Mouse (Mus musculus): ENCODE data around the gene Slc25a45. TPM values are rescaled to one million over a fixed set of nuclear protein-coding genes. Genes with fewer than 3 reads are reported as not detected.

The Slc25a45 gene
- 3.2 TPM in 2 replicates for polyA plus RNA-seq (2012; rRNA removed)

DNA sequence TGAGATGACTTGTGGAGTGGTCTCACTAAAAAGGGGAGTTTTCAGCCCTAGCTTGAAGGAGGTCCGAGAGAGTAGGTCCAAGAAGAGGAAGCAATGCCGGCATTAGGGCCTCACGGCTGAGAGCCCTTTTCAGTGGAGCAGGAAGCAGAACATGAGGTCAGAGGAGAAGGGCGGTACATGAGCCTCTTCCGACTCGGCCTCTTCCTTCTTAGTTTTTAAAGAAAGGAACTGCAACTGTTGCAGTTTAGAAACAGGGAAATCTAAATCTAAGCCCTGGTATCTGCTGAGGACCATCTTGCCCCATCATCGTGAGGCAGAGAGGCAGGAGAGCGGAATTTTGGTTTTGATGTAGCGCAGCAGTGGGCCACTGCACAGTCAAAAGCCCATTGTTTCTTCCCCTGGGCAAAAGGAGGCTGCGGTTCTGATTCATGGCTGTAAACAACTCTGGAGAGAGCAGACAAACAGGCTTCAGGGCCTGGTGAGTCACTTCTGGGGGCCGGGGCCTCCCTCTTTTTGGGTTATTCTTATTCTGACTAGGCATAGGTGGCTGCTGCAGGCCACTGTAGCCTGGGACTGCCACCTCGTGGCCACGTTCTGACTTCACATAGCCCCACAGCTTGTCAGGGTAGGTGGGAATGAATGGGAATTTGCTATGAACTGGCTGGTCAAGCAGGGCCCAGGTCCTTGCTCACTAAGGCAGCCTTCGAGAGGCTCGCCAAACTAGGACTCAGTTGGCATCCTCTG is at the start of gene Slc25a45:
TSS of gene Slc25a45 (plus strand) at position 191 of the 744 bp plus-strand sequence.

DNA sequence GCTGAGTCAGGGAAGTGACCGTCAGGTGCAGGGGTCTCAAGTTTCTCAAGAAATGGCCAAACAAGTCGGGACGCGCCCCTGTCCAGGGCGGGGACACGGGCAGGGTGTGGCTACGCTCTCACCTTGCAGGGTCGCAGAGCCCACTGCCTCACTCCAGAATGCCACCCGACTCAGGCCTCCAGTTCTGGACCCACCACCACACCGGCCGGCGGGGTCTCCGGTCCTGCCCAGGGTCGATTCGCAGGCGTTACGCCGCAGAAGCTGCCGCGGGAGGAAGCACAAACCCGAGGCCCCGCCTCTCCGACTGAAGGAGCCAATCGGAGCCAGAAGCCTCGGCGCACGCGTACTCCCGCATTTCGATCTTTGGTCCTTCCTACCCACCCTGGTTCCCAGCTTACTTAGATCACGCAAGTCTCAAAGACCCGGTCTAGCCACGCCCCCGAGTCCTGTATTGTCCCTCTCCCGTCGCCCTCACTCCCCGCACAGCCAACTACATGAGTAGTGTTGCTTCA is 2.6 kb upstream of the Slc25a45 start, which contains the start of gene Frmd8:
TSS of gene Frmd8 (minus strand) at position 306 of the 512 bp plus-strand sequence.

DNA sequence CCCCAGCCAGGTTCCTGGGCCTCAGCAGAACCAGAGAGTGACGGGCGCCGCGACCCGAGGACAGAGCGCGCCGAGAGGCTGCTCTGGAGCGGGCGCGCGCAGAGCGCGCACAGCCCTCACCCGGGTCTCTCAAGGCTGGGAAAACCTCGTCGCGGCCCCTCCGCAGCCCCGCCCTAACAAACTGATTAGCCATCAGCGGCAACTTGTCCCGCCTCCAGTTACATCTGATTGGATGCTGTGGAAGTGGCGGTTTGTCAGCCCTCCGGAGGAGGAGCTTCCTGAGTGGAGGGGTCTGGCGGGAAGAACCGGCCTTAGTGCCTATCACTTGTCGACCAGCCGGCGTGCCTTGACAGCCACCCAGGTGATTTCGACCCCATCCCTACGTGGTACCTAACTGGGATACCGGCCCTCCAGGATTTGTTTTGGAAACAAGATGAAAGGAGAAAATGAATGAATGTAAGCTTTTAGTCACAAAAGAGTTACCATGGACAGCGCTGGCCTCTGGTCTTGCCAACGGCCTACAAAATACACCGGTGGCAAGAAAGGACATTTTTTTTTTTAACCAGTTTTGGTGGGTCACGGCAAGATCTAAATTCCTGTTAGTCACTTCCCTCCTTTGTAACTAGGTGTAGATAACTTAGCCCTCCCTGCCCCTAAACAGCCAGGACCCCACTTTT is 16.5 kb downstream of the Slc25a45 start, which contains the start of gene Tigd3:
TSS of gene Tigd3 (minus strand) at position 148 of the 677 bp plus-strand sequence.

DNA sequence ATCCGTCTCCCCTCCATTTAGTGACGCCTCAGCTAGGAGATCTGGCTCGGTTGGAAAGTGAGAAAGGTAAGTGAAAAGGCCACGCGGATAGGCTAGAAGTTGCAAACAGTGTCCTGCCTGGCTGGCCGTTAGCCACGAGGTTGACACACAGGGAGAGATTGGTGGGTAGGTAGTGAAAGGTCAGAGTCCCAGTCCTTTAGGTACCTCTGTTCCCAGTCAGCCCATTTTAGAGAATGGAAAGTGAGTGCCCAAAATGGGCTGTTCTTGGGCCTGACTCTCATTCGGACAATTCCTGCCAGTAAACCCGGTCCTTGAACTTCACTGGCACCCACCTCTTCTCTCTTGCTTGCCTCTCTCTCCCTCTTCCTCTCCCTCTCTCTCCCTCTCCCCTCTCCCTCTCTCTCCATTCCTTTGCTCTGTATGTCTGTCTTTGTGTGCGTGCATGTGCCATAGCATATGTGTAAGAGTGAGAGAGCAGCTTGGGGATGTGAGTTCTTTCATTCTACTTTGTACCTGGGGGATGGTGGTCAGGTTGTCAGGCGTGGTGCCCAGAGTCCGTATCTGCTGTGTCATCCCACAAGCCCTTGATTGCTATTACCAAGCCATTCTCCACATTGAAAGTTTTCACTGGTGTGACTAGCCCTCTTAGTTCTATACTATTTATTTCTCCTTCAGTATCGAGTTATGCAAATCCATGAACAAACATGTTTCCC is 35.6 kb downstream of the Slc25a45 start, which contains the start of gene Dpf2:
TSS of gene Dpf2 (minus strand) at position 4 of the 713 bp plus-strand sequence.

DNA sequence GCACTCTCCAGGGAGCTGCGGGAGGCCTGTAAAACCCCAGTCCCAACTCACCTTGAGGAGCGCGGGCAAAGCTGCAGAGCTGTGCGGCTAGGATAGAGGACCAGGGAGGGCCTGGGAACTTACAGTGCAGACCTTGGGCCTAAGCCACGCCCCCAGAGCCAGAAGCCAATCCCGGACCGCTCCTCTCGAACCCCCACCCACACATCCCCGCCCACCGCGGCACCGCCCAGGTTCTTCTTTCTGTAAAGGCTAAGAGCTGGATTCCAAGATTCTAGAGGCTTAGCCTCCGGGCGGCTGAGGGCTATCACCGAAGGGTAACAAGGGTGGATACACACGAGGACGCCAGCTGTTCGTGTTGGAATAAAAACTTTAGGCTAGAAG is 47.1 kb downstream of the Slc25a45 start, which contains the start of gene Cdc42ep2:
TSS of gene Cdc42ep2 (minus strand) at position 104 of the 381 bp plus-strand sequence.

Other genes with a start within 250 kb of the Slc25a45 start
- 31.6 and 36.0 TPM in 2 replicates for gene Rela, start 240.3 kb upstream of the Slc25a45 start, polyA plus RNA-seq (2012; rRNA removed)
- 26.9 and 30.9 TPM in 2 replicates for gene Sipa1, start 214.1 kb upstream of the Slc25a45 start, polyA plus RNA-seq (2012; rRNA removed)
- gene Map3k11, start 189.1 kb upstream of the Slc25a45 start, polyA plus RNA-seq (2012; rRNA removed): 14.0 and 14.2 TPM in 2 replicates
- gene Pcnx3, start 188.9 kb upstream of the Slc25a45 start, polyA plus RNA-seq (2012; rRNA removed): 65.0 and 76.6 TPM in 2 replicates
- 0.09 TPM in 1 of 2 replicates, not detected in the other for gene Kcnk7, start 173.4 kb upstream of the Slc25a45 start, polyA plus RNA-seq (2012; rRNA removed)
- 34.9 and 37.4 TPM in 2 replicates for gene Ehbp1l1, start 151.5 kb upstream of the Slc25a45 start, polyA plus RNA-seq (2012; rRNA removed)
- 177 and 188 TPM in 2 replicates for gene Fam89b, start 148.2 kb upstream of the Slc25a45 start, polyA plus RNA-seq (2012; rRNA removed)
- gene Ltbp3, start 136.9 kb upstream of the Slc25a45 start, polyA plus RNA-seq (2012; rRNA removed): 33.3 and 45.8 TPM in 2 replicates
- 134 and 139 TPM in 2 replicates for gene Scyl1, start 106.4 kb upstream of the Slc25a45 start, polyA plus RNA-seq (2012; rRNA removed)
- gene Frmd8, start 2.5 kb upstream of the Slc25a45 start, polyA plus RNA-seq (2012; rRNA removed): 11.8 and 12.2 TPM in 2 replicates
- 12.6 and 14.4 TPM in 2 replicates for gene Tigd3, start 16.3 kb downstream of the Slc25a45 start, polyA plus RNA-seq (2012; rRNA removed)
- 147 and 151 TPM in 2 replicates for gene Dpf2, start 35.2 kb downstream of the Slc25a45 start, polyA plus RNA-seq (2012; rRNA removed)
- 17.8 and 18.1 TPM in 2 replicates for gene Cdc42ep2, start 47.0 kb downstream of the Slc25a45 start, polyA plus RNA-seq (2012; rRNA removed)
- gene Pola2, start 86.4 kb downstream of the Slc25a45 start, polyA plus RNA-seq (2012; rRNA removed): 27.5 and 30.6 TPM in 2 replicates
- gene Slc22a20, start 108.3 kb downstream of the Slc25a45 start, polyA plus RNA-seq (2012; rRNA removed): not detected in 2 replicates
- 8.7 and 8.9 TPM in 2 replicates for gene Capn1, start 138.1 kb downstream of the Slc25a45 start, polyA plus RNA-seq (2012; rRNA removed)
- gene Syvn1, start 168.8 kb downstream of the Slc25a45 start, polyA plus RNA-seq (2012; rRNA removed): 19.9 and 20.2 TPM in 2 replicates
- 44.9 and 46.3 TPM in 2 replicates for gene Mrpl49, start 180.0 kb downstream of the Slc25a45 start, polyA plus RNA-seq (2012; rRNA removed)
- 1,265 and 1,281 TPM in 2 replicates for gene Fau, start 180.0 kb downstream of the Slc25a45 start, polyA plus RNA-seq (2012; rRNA removed)
- 31.8 and 33.0 TPM in 2 replicates for gene Znhit2, start 183.4 kb downstream of the Slc25a45 start, polyA plus RNA-seq (2012; rRNA removed)
- gene Tm7sf2, start 190.6 kb downstream of the Slc25a45 start, polyA plus RNA-seq (2012; rRNA removed): 99.6 and 104 TPM in 2 replicates
- gene Vps51, start 199.4 kb downstream of the Slc25a45 start, polyA plus RNA-seq (2012; rRNA removed): 87.7 and 91.1 TPM in 2 replicates
- 0.17 TPM in 1 of 2 replicates, not detected in the other for gene Tmem262, start 202.2 kb downstream of the Slc25a45 start, polyA plus RNA-seq (2012; rRNA removed)
- 1.5 and 1.6 TPM in 2 replicates for gene Gm28374, start 204.4 kb downstream of the Slc25a45 start, polyA plus RNA-seq (2012; rRNA removed)
- 86.3 and 98.7 TPM in 2 replicates for gene Zfpl1, start 207.1 kb downstream of the Slc25a45 start, polyA plus RNA-seq (2012; rRNA removed)
- 4.4 and 4.7 TPM in 2 replicates for gene Cdca5, start 207.2 kb downstream of the Slc25a45 start, polyA plus RNA-seq (2012; rRNA removed)
- 0.09 and 0.18 TPM in 2 replicates for gene AC131692.1, start 216.6 kb downstream of the Slc25a45 start, polyA plus RNA-seq (2012; rRNA removed)
- 0.59 and 0.63 TPM in 2 replicates for gene Naaladl1, start 228.0 kb downstream of the Slc25a45 start, polyA plus RNA-seq (2012; rRNA removed)
- 51.8 and 53.5 TPM in 2 replicates for gene Sac3d1, start 240.8 kb downstream of the Slc25a45 start, polyA plus RNA-seq (2012; rRNA removed)

All from central nervous system, embryonic 18 days (tissue).